Mouse (Mus musculus) liver, embryonic 14.5 days (tissue): ENCODE results near the gene Mterf4.

Experiments
- CTCF ChIP-seq: IDR thresholded peaks from 2 replicates; pipeline ENCODE4 v1.5.1; 2016; ENCODE audit warnings: antibody characterized with exemption, low read depth, control low read depth
- EP300 ChIP-seq: IDR thresholded peaks from 2 replicates; pipeline ENCODE4 v1.6.1; 2016; ENCODE audit warnings: antibody characterized with exemption, low read depth

- TF ChIP-seq CTCF (no peak), EP300 (no peak)
Measured at GRCm38 (mm10) chr1:93275561-93275960, 30.2 kb downstream of the Mterf4 start.
